ENCODE assay signal across 15 mouse cellular contexts in genomic region chr7:82177336-82177735, GRCm38 (mm10). TPM values are rescaled to one million over a fixed set of nuclear protein-coding genes. Genes with fewer than 3 reads are reported as not detected.
DNase-seq lines count a peak whose midpoint lies in the region; ATAC-seq and TF ChIP-seq lines count a peak whose summit lies in the region.
"Had no signal": no experiment of that assay in that cellular context is flagged by ENCODE, and none has a peak within 500 bp of the region (broad histone marks: within the 10 kb centered on the region; RNA-seq: fewer than 3 reads in every experiment).

No protein-coding gene starts in this region.

- TF ChIP-seq CTCF in kidney, postnatal 0 days (IDR thresholded peaks at IDR 0.05; ENCODE audit: low read depth): no peak
- no peak for TF ChIP-seq CTCF in Patski (IDR thresholded peaks at IDR 0.05)

- H3K27ac ChIP-seq in kidney, postnatal 0 days: no peak overlapping the region
- no peak overlapping the region for H3K27ac ChIP-seq in kidney, embryonic 15.5 days
- H3K27ac ChIP-seq in embryonic facial prominence, embryonic 12.5 days: 0 out of 2 replicates have a peak overlapping the region, but pooled peaks have one; percentile 43
- H3K27ac ChIP-seq: embryonic facial prominence, embryonic 15.5 days; forebrain, embryonic 12.5 days; hindbrain, embryonic 14.5 days; liver, embryonic 13.5 days; midbrain, embryonic 12.5 days had no signal

- DNase-seq in kidney, postnatal 0 days (ENCODE audit: low spot score): peak; percentile 33
- DNase-seq in NIH3T3 (ENCODE audit: low read depth) (peak; percentile 34), Patski (ENCODE audit: low read depth, low spot score) (peak; percentile 47)
- DNase-seq in layer of hippocampus, adult 9-10 months (ENCODE audit: low spot score): no peak
- DNase-seq in ovary, postnatal 14 days (ENCODE audit: low spot score): no peak
- DNase-seq: cerebellum, postnatal 25 days; liver, embryonic 13.5 days; lung, postnatal 4 days had no signal

- CTCF ChIA-PET in Patski (lab: Charles Lee): interaction anchor here (0.8 to 4.1 kb wide), 4 partner anchors 8 to 145 kb away, joined by 3 to 17 read pairs (median 6); no protein-coding TSS in a partner anchor

- H3K36me3 ChIP-seq in kidney, postnatal 0 days (ENCODE audit: insufficient read depth, low read length): no peaks in the 10 kb centered on the region
- no peaks in the 10 kb centered on the region for H3K36me3 ChIP-seq in kidney, embryonic 15.5 days
- no peaks in the 10 kb centered on the region for H3K36me3 ChIP-seq in embryonic facial prominence, embryonic 12.5 days
- H3K36me3 ChIP-seq: embryonic facial prominence, embryonic 15.5 days; forebrain, embryonic 12.5 days; liver, embryonic 13.5 days; midbrain, embryonic 12.5 days had no signal

- POLR2A ChIA-PET in Patski (lab: Charles Lee): no interaction called here

- H3K27me3 ChIP-seq in kidney, postnatal 0 days (ENCODE audit: insufficient read depth, low read length): no peaks in the 10 kb centered on the region
- peaks cover 12% of the 10 kb centered on the region; the same call in 1 of the 2 replicates for H3K27me3 ChIP-seq in kidney, embryonic 15.5 days
- H3K27me3 ChIP-seq in Patski: no peaks in the 10 kb centered on the region
- peaks cover 6% of the 10 kb centered on the region; the same call in 1 of the 2 replicates for H3K27me3 ChIP-seq in embryonic facial prominence, embryonic 12.5 days
- H3K27me3 ChIP-seq: CH12.LX had no signal

- H3K4me3 ChIP-seq in kidney, postnatal 0 days (replicated peaks; ENCODE audit: low read depth, low read length): no peak overlapping the region
- no peak overlapping the region for H3K4me3 ChIP-seq in kidney, embryonic 15.5 days (replicated peaks)
- no peak overlapping the region for H3K4me3 ChIP-seq in embryonic facial prominence, embryonic 12.5 days
- H3K4me3 ChIP-seq: embryonic facial prominence, embryonic 15.5 days; forebrain, embryonic 12.5 days; liver, embryonic 13.5 days; midbrain, embryonic 12.5 days had no signal

- no peaks in the 10 kb centered on the region for H3K4me1 ChIP-seq in kidney, postnatal 0 days (replicated peaks; ENCODE audit: insufficient read depth, low read length)
- peaks cover 16% of the 10 kb centered on the region for H3K4me1 ChIP-seq in kidney, embryonic 15.5 days
- peaks cover 17% of the 10 kb centered on the region; the same call in 1 of the 2 replicates for H3K4me1 ChIP-seq in embryonic facial prominence, embryonic 12.5 days
- H3K4me1 ChIP-seq: liver, embryonic 13.5 days had no signal

- 62% methylated on average over 5 of the region's 5 CpGs for WGBS in kidney, postnatal 0 days
- 46% methylated on average over 5 of the region's 5 CpGs for WGBS in kidney, embryonic 15.5 days
- 39% methylated on average over 5 of the region's 5 CpGs for WGBS in embryonic facial prominence, embryonic 12.5 days

- no peaks in the 10 kb centered on the region for H3K9me3 ChIP-seq in kidney, postnatal 0 days (replicated peaks; ENCODE audit: low read length)
- no peaks in the 10 kb centered on the region for H3K9me3 ChIP-seq in kidney, embryonic 15.5 days (replicated peaks)
- peaks cover 3% of the 10 kb centered on the region; the same call in 1 of the 2 replicates for H3K9me3 ChIP-seq in embryonic facial prominence, embryonic 12.5 days
- H3K9me3 ChIP-seq: embryonic facial prominence, embryonic 15.5 days; forebrain, embryonic 12.5 days; liver, embryonic 13.5 days; midbrain, embryonic 12.5 days had no signal

- H3K9ac ChIP-seq in kidney, postnatal 0 days (ENCODE audit: low read depth, low read length): no peak overlapping the region
- H3K9ac ChIP-seq in kidney, embryonic 15.5 days: no peak overlapping the region
- H3K9ac ChIP-seq in embryonic facial prominence, embryonic 12.5 days: no peak overlapping the region
- H3K9ac ChIP-seq: embryonic facial prominence, embryonic 15.5 days; forebrain, embryonic 12.5 days; hindbrain, embryonic 14.5 days; liver, embryonic 13.5 days; midbrain, embryonic 12.5 days had no signal

- no peak for ATAC-seq in kidney, postnatal 0 days (replicated peaks; ENCODE audit: low FRiP score, low read depth)
- no peak for ATAC-seq in kidney, embryonic 15.5 days (replicated peaks; ENCODE audit: low FRiP score)
- no peak for ATAC-seq in Patski
- no peak for ATAC-seq in embryonic facial prominence, embryonic 12.5 days (ENCODE audit: insufficient number of reproducible peaks, insufficient read depth, low FRiP score, low TSS enrichment)

- in situ Hi-C loops in Patski (cut with MboI; ENCODE audit: low pct_unique_long_range_greater_than_20kb): no loop called here

- H3K4me2 ChIP-seq in kidney, postnatal 0 days (ENCODE audit: low read length): no peak overlapping the region
- no peak overlapping the region for H3K4me2 ChIP-seq in kidney, embryonic 15.5 days
- H3K4me2 ChIP-seq in embryonic facial prominence, embryonic 12.5 days (replicated peaks): no peak overlapping the region
- H3K4me2 ChIP-seq: embryonic facial prominence, embryonic 15.5 days; forebrain, embryonic 12.5 days; hindbrain, embryonic 14.5 days; liver, embryonic 13.5 days; midbrain, embryonic 12.5 days had no signal

RNA-seq across cellular contexts. Expression of gene Sh3gl3, which starts 3.7 kb away (rescaled TPM):
- 15.2 and 16.4 TPM in 2 replicates for polyA plus RNA-seq in kidney, postnatal 0 days (2015; fragmentation: Nextera tagmentation; extraction: Ambion mirVana)
- 11.6 and 13.7 TPM in 2 replicates for polyA plus RNA-seq in kidney, embryonic 15.5 days (2015; fragmentation: Nextera tagmentation; extraction: Ambion mirVana)
- 4.8 TPM for polyA plus RNA-seq in Patski (2021)
- polyA plus RNA-seq in embryonic facial prominence, embryonic 12.5 days (2016; fragmentation: Nextera tagmentation; extraction: Ambion mirVana): 40.6 and 42.5 TPM in 2 replicates

Comparison
In these comparisons a context has a peak if more than half of its experiments do, and no peak if none do; other contexts are left out.
1. DNase-seq: peak in kidney, postnatal 0 days (single experiment), NIH3T3 (single experiment) and Patski (single experiment); none in layer of hippocampus, adult 9-10 months (single experiment) and ovary, postnatal 14 days (single experiment).